Mouse (Mus musculus) hindbrain, embryonic 14.5 days (tissue): Measurements from ENCODE around the gene Zc3hav1l. TPM values are rescaled to one million over a fixed set of nuclear protein-coding genes. Genes with fewer than 3 reads are reported as not detected.

ENCODE experiments used
- ATAC-seq: fragments of 200-750 bp; cut with Nextera tagmentation; 2 replicates; pipeline ENCODE4 v1.8.0; 2017; ENCODE audit warnings: moderate number of reproducible peaks, mild to moderate bottlenecking, moderate TSS enrichment, moderate library complexity; ENCODE audit not compliant: low FRiP score
- DNase-seq: peaks from one replicate; pipeline ENCODE4 v3.0.0-alpha.2; 2015; ENCODE audit warnings: low spot score
- H3K27ac ChIP-seq: fragments of 300-500 bp; sonication (generic); 2 replicates; pipeline ENCODE4 v1.5.1; 2014; ENCODE audit warnings: mild to moderate bottlenecking, moderate library complexity
- H3K27me3 ChIP-seq: fragments of 300-500 bp; sonication (generic); 2 replicates; pipeline ENCODE4 v1.6.1; 2014; ENCODE audit warnings: mild to moderate bottlenecking, low read length, mixed read lengths; ENCODE audit not compliant: control insufficient read depth, insufficient read depth
- H3K36me3 ChIP-seq: fragments of 300-500 bp; sonication (generic); replicated peaks from 2 replicates; pipeline ENCODE4 v1.6.1; 2014; ENCODE audit not compliant: control insufficient read depth, insufficient read depth
- H3K4me1 ChIP-seq: fragments of 300-500 bp; sonication (generic); replicated peaks from 2 replicates; pipeline ENCODE4 v1.6.1; 2014; ENCODE audit warnings: antibody characterized with exemption, low read length, mixed read lengths; ENCODE audit not compliant: control insufficient read depth, insufficient read depth
- H3K4me2 ChIP-seq: fragments of 300-500 bp; sonication (generic); replicated peaks from 2 replicates; pipeline ENCODE4 v1.6.1; 2014; ENCODE audit warnings: mild to moderate bottlenecking, moderate library complexity
- H3K4me3 ChIP-seq: fragments of 300-500 bp; sonication (generic); replicated peaks from 2 replicates; pipeline ENCODE4 v1.5.1; 2014; ENCODE audit warnings: mild to moderate bottlenecking, low read length
- H3K9ac ChIP-seq: fragments of 300-500 bp; sonication (generic); 2 replicates; pipeline ENCODE4 v1.6.1; 2014
- H3K9me3 ChIP-seq: fragments of 300-500 bp; sonication (generic); 2 replicates; pipeline ENCODE4 v1.6.1; 2016; ENCODE audit warnings: low read length; ENCODE audit not compliant: control insufficient read depth
- WGBS: fragments of 180-500 bp; shearing (Covaris S2); extraction: QIAGEN DNeasy Blood & Tissue Kit; methylation state at CpG from one replicate; pipeline ENCODE4 v1.1.7; 2014; 5-methylcytosine and 5-hydroxymethylcytosine counted together
- polyA plus RNA-seq: library from polyadenylated mRNA; unstranded; fragments of >200 nt; fragmentation: Nextera tagmentation; extraction: Ambion mirVana; gene quantifications from 2 replicates; pipeline ENCODE4 v1.2.1, GENCODE M21; 2014

The Zc3hav1l gene
- polyA plus RNA-seq, result 8.9 and 9.3 TPM in 2 replicates

DNA sequence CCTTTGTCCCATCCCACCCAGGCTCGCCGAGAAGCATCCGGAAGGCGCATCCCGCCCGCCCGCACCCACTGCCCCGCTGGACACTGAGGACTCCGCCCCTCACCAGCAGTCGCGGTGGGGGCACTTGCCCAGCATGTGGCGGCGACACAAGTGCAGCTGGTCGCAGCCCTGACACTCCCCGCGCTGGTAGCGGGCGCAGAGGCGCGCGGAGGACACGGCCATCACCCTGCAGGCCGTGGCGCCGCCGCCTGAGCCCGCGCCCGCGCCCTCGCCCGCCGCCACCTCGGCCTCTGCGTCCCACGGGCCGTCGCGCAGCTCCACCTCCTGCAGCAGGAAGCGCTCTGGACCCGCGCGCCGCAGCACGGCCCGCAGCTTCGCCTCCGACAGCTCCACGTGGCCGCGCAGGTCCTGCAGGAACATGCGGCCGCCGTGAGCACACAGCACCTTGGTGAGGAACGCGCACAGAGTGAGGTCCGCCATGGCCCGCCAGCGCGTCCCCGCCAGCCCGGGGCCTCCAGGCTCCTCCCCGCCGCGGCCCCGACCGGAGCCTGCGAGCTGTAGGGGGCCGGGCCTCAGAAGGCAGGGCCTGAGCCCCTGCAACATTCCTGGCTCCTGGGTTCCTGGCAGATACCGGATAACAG is at the start of gene Zc3hav1l:
Zc3hav1l (minus strand) TSS at position 499 of the 641 bp plus-strand sequence.
- Histone ChIP-seq H3K9ac (peak within 1 kb of the TSS; percentile 95), H3K4me3 (peak within 1 kb of the TSS; percentile 68), H3K36me3 (peaks cover 19% of the 10 kb centered on the region), H3K27me3 (no peaks in the 10 kb centered on the region), H3K4me1 (peaks cover 6% of the 10 kb centered on the region; the same call in 1 of the 2 replicates), H3K4me2 (peak within 1 kb of the TSS; percentile 74), H3K27ac (peak within 1 kb of the TSS; percentile 94), H3K9me3 (no peaks in the 10 kb centered on the region)
- under 1% methylated on average over 47 of the region's 70 CpGs for WGBS
- peak; percentile 75 for DNase-seq
- ATAC-seq, result peak; percentile 95

- ATAC-seq, result no peak
- WGBS, result 79% methylated on average over 5 of the region's 5 CpGs
- H3K4me1 ChIP-seq, result no peaks in the 10 kb centered on the region
Observed at GRCm38 (mm10) chr6:38347875-38348274, 48.8 kb upstream of the Zc3hav1l start.

DNA sequence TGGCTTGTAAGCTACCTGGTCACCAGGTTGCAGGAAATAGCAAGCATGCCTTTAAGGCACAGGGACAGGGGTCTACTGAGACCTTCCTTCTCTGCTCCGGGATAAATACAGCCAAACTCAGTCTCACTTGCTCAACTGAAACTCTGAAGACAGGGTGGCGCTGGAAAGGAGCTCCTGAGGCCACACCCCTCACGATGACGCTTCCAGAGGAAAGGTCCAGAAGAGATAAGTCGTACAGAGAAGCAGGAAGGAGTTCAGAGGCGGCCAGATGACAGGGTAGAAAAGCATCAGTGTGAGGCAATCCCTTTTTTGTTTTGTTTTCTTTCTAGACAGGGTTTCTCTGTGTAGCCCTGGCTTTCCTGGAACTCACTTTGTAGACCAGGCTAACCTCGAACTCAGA is 46.7 kb upstream of the Zc3hav1l start:
- 62% methylated on average over 7 of the region's 7 CpGs for WGBS
- no peaks in the 10 kb centered on the region; the same call in 1 of the 2 replicates for H3K27me3 ChIP-seq
- no peak for ATAC-seq
- H3K4me1 ChIP-seq, result no peaks in the 10 kb centered on the region
- no peak overlapping the region for H3K4me3 ChIP-seq
- no peak for DNase-seq
- no peak overlapping the region for H3K9ac ChIP-seq
- no peak overlapping the region for H3K4me2 ChIP-seq
- no peak overlapping the region for H3K27ac ChIP-seq
- H3K36me3 ChIP-seq, result no peaks in the 10 kb centered on the region
- no peaks in the 10 kb centered on the region for H3K9me3 ChIP-seq

More at GRCm38 (mm10) chr6:38347875-38348274, 48.8 kb upstream of the Zc3hav1l start:
- Histone ChIP-seq H3K27me3 (peaks cover 17% of the 10 kb centered on the region), H3K27ac (no peak overlapping the region), H3K4me2 (no peak overlapping the region), H3K36me3 (no peaks in the 10 kb centered on the region), H3K4me3 (no peak overlapping the region), H3K9me3 (no peaks in the 10 kb centered on the region), H3K9ac (no peak overlapping the region)
- DNase-seq, result no peak

DNA sequence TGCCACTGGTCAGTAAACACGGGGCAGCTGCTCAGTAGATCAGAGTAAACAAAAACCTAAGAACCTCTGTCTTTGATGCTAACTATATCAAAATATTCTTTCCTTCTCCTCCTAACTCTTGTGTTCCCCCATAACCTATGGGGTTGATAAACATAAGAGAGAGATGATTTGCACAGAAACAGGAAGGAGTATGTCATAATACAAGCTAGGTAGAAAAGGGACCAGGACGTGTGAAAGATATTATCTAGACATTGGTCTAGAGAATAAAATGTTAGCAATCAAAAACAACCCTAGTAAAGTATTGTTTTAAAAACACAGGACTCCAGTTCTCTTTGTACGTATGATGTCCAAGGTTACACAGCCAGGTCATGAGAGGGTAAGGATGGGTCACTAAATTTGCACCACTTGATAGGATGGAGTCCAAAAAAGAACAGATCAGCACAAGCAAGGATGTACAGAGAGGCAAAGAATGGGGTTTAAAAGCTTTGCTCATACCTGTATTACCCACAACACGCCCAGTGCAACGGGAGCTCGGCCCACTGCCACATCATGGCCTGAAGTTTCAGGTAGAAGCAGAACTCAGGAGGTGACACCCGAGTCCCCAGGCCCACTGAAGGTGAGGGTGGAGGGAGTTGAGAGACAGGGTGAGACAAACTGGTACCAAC is 45.1 kb upstream of the Zc3hav1l start:
- Histone ChIP-seq H3K9me3 (no peaks in the 10 kb centered on the region), H3K4me3 (no peak overlapping the region), H3K27ac (no peak overlapping the region), H3K9ac (no peak overlapping the region), H3K4me2 (no peak overlapping the region), H3K4me1 (no peaks in the 10 kb centered on the region), H3K36me3 (no peaks in the 10 kb centered on the region), H3K27me3 (no peaks in the 10 kb centered on the region)
- 81% methylated on average over 7 of the region's 7 CpGs for WGBS
- ATAC-seq (no peak), DNase-seq (no peak)

DNA sequence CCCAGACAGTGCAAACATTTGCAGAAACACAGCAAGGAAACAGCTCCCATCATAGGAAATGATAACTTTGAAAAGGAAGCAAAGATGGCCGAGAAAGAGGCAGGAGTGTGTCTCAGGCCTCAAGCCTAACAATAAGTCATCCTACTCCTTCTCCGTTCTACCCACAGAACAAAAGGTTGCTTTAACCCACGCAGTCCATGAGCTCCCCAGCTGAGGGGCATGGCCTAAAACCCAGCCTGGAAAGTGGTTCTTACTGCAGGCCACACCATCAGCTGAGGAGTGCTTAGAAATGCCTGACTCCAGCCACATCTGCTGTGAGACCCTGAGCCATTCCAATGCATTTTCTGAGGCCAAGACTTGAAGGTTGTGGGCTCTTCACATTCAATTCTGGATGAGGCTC is 44.5 kb upstream of the Zc3hav1l start:
- Histone ChIP-seq H3K9me3 (no peaks in the 10 kb centered on the region), H3K4me1 (no peaks in the 10 kb centered on the region), H3K36me3 (no peaks in the 10 kb centered on the region), H3K27ac (no peak overlapping the region), H3K27me3 (no peaks in the 10 kb centered on the region), H3K4me3 (no peak overlapping the region), H3K9ac (no peak overlapping the region), H3K4me2 (no peak overlapping the region)
- no peak for ATAC-seq
- WGBS, result 43% methylated on average over 3 of the region's 3 CpGs
- no peak for DNase-seq

- H3K4me1 ChIP-seq, result no peaks in the 10 kb centered on the region
- no peak overlapping the region for H3K27ac ChIP-seq
- H3K4me3 ChIP-seq, result no peak overlapping the region
- no peak overlapping the region for H3K4me2 ChIP-seq
- H3K36me3 ChIP-seq, result no peaks in the 10 kb centered on the region
- 87% methylated on average over 8 of the region's 8 CpGs for WGBS
- ATAC-seq, result no peak
- H3K9me3 ChIP-seq, result no peaks in the 10 kb centered on the region
- no peak for DNase-seq
- H3K9ac ChIP-seq, result no peak overlapping the region
- H3K27me3 ChIP-seq, result no peaks in the 10 kb centered on the region
Observed at GRCm38 (mm10) chr6:38342666-38342992, 43.6 kb upstream of the Zc3hav1l start.

DNA sequence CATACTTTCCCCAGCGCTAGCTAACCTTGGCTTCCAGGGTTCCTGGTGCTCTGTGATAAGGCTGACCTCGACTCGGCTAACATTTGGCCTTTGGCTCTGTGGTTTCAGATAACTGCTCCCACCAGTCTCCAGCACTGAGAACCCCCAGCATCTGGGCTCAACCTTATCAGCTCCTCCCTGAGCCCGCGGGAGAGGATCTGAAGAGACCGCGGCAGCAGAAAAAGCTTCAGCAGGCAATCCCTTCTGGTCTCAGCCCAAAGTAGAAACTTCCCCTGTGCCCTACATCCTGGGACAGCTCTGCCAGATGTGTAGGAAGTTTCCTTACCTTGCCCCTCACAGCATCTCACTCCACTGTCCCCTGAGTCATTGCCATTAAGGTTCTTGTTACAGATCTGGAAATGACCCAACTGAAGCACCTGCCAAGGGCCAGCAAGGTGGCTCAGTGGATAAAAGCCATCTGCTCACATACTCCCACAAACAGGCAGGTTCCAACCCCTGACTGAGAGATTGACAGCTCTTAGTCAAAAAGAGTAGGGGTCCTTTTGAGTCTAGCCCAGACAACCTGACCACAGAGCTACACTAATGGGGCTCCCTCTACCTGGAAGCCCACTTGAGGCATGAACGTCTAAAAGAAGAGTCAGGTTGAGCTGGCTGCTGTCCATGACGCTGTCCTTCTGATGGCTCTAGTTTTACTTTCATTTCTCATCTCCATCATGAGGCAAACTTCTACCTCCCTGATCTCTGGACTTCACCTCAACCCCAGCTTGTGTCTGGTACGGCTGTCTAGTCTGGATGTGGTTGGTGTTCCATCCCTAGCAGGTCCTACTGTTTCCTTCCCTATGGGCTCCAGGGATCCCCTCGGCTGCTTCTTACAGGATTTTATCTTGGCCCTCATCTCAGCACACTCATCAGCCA is 42.9 kb upstream of the Zc3hav1l start:
- 74% methylated on average over 11 of the region's 11 CpGs for WGBS

GRCm38 (mm10) chr6:38339078-38339477 is 40.0 kb upstream of the Zc3hav1l start:
- Histone ChIP-seq H3K9ac (no peak overlapping the region), H3K27me3 (no peaks in the 10 kb centered on the region), H3K4me3 (no peak overlapping the region), H3K9me3 (no peaks in the 10 kb centered on the region), H3K4me2 (no peak overlapping the region), H3K27ac (no peak overlapping the region), H3K4me1 (no peaks in the 10 kb centered on the region), H3K36me3 (no peaks in the 10 kb centered on the region)
- ATAC-seq (no peak), DNase-seq (no peak)
- 59% methylated on average over 2 of the region's 2 CpGs for WGBS

More for the DNA sequence above, 42.9 kb upstream of the Zc3hav1l start:
- H3K4me3 ChIP-seq, result no peak overlapping the region
- H3K4me2 ChIP-seq, result no peak overlapping the region
- H3K36me3 ChIP-seq, result no peaks in the 10 kb centered on the region
- H3K9ac ChIP-seq, result no peak overlapping the region
- no peaks in the 10 kb centered on the region for H3K9me3 ChIP-seq
- ATAC-seq (no peak), DNase-seq (no peak)
- no peaks in the 10 kb centered on the region for H3K27me3 ChIP-seq
- H3K27ac ChIP-seq, result no peak overlapping the region
- no peaks in the 10 kb centered on the region for H3K4me1 ChIP-seq

GRCm38 (mm10) chr6:38337951-38338350 is 38.9 kb upstream of the Zc3hav1l start:
- no peak overlapping the region for H3K4me2 ChIP-seq
- no peak overlapping the region for H3K9ac ChIP-seq
- no peak overlapping the region for H3K4me3 ChIP-seq
- H3K27ac ChIP-seq, result no peak overlapping the region
- WGBS, result 89% methylated on average over 6 of the region's 6 CpGs
- H3K4me1 ChIP-seq, result no peaks in the 10 kb centered on the region
- H3K36me3 ChIP-seq, result no peaks in the 10 kb centered on the region
- no peaks in the 10 kb centered on the region for H3K27me3 ChIP-seq
- no peaks in the 10 kb centered on the region for H3K9me3 ChIP-seq
- DNase-seq, result no peak
- ATAC-seq, result no peak
